Comparison of ENCODE assay signal across 8 mouse cellular contexts in genomic region chr13:104109816-104110521, GRCm38 (mm10). TPM values are rescaled to one million over a fixed set of nuclear protein-coding genes. Genes with fewer than 3 reads are reported as not detected.
DNase-seq lines count a peak whose midpoint lies in the region; ATAC-seq lines count a peak whose summit lies in the region.

No protein-coding gene starts in this region.

- DNase-seq in cerebellum, adult 11 months = peak; percentile 64
- DNase-seq in forelimb bud, embryonic 11.5 days (ENCODE audit: low read depth, low spot score) = peak; percentile 33
- DNase-seq in intestine, embryonic 14.5 days (ENCODE audit: low spot score) = no peak
- DNase-seq in left cerebral cortex, postnatal 10 days (ENCODE audit: extremely low spot score in 1 of 2, low spot score in 2 of 2) = peak; percentile 50 to 70
- peak; percentile 54 for DNase-seq in mesoderm, embryonic 11.5 days (ENCODE audit: low read depth, low spot score)

- H3K27ac ChIP-seq in intestine, embryonic 14.5 days (ENCODE audit: low read depth) = 0 out of 2 replicates have a peak overlapping the region, but pooled peaks have one; percentile 6
- H3K27ac ChIP-seq in stomach, embryonic 15.5 days = peak overlapping the region; percentile 57; the same call in 1 of the 2 replicates

- intact Hi-C loops in left cerebral cortex, postnatal 10 days (cut with DNase I) = no loop called here

- no peak; the same call in 1 of the 2 replicates for ATAC-seq in megakaryocyte, adult 5-6 weeks (ENCODE audit: poor library complexity, severe bottlenecking)
- peak; percentile 73 for ATAC-seq in intestine, embryonic 14.5 days (replicated peaks; ENCODE audit: low FRiP score, low TSS enrichment, low read depth)
- peak; percentile 45 for ATAC-seq in stomach, embryonic 15.5 days (ENCODE audit: insufficient read depth, low FRiP score, low read depth)

- no peaks in the 10 kb centered on the region for H3K9me3 ChIP-seq in megakaryocyte, embryonic 14.5 days
- H3K9me3 ChIP-seq in intestine, embryonic 14.5 days (ENCODE audit: control insufficient read depth, low read length) = no peaks in the 10 kb centered on the region
- no peaks in the 10 kb centered on the region for H3K9me3 ChIP-seq in stomach, embryonic 15.5 days

- H3K4me2 ChIP-seq in intestine, embryonic 14.5 days (ENCODE audit: low read length) = peak overlapping the region; percentile 60
- peak overlapping the region; percentile 97 for H3K4me2 ChIP-seq in stomach, embryonic 15.5 days

- H3K4me1 ChIP-seq in megakaryocyte, embryonic 14.5 days = peaks cover 11% of the 10 kb centered on the region
- H3K4me1 ChIP-seq in intestine, embryonic 14.5 days (replicated peaks; ENCODE audit: control insufficient read depth, insufficient read depth, low read length) = no peaks in the 10 kb centered on the region
- no peaks in the 10 kb centered on the region for H3K4me1 ChIP-seq in stomach, embryonic 15.5 days

- peak overlapping the region; percentile 56 for H3K9ac ChIP-seq in intestine, embryonic 14.5 days (ENCODE audit: low read length)
- H3K9ac ChIP-seq in stomach, embryonic 15.5 days = peak overlapping the region; percentile 48; the same call in 1 of the 2 replicates

- H3K36me3 ChIP-seq in megakaryocyte, embryonic 14.5 days (replicated peaks; ENCODE audit: low read length) = peaks cover 25% of the 10 kb centered on the region
- peaks cover 2% of the 10 kb centered on the region; the same call in 1 of the 2 replicates for H3K36me3 ChIP-seq in intestine, embryonic 14.5 days (ENCODE audit: control insufficient read depth, insufficient read depth, low read length)
- H3K36me3 ChIP-seq in stomach, embryonic 15.5 days = no peaks in the 10 kb centered on the region

- WGBS in intestine, embryonic 14.5 days = under 1% methylated on average over 36 of the region's 38 CpGs
- 1% methylated on average over 38 of the region's 38 CpGs for WGBS in stomach, embryonic 15.5 days

- H3K27me3 ChIP-seq in megakaryocyte, embryonic 14.5 days (replicated peaks) = peaks cover 15% of the 10 kb centered on the region
- H3K27me3 ChIP-seq in intestine, embryonic 14.5 days (replicated peaks; ENCODE audit: control insufficient read depth, insufficient read depth, low read length) = no peaks in the 10 kb centered on the region
- H3K27me3 ChIP-seq in stomach, embryonic 15.5 days (replicated peaks) = no peaks in the 10 kb centered on the region

- H3K4me3 ChIP-seq in megakaryocyte, embryonic 14.5 days (replicated peaks) = peak overlapping the region; percentile 96
- H3K4me3 ChIP-seq in intestine, embryonic 14.5 days (ENCODE audit: low read depth, low read length) = peak overlapping the region; percentile 70
- H3K4me3 ChIP-seq in stomach, embryonic 15.5 days (replicated peaks) = peak overlapping the region; percentile 86

RNA-seq across cellular contexts. Expression of gene Sgtb, which starts 0.4 kb away (rescaled TPM):
- 0.44 TPM in 1 of 2 replicates, not detected in the other for polyA plus RNA-seq in megakaryocyte, embryonic 14.5 days (2012; ENCODE audit: insufficient read depth, low replicate concordance)
- 0.11 and 0.14 TPM in 2 replicates for total RNA-seq in megakaryocyte, adult 5-6 weeks (2015)
- total RNA-seq in megakaryocyte, adult 5-6 weeks (2017) = 0.40 and 0.65 TPM in 2 replicates
- polyA plus RNA-seq in intestine, embryonic 14.5 days (2014; fragmentation: Nextera tagmentation; extraction: Ambion mirVana) = 5.0 and 5.7 TPM in 2 replicates
- total RNA-seq in left cerebral cortex, postnatal 10 days (2021) = 10 to 100 TPM; 70.6 to 71.7 TPM
- polyA plus RNA-seq in stomach, embryonic 15.5 days (2015; fragmentation: Nextera tagmentation; extraction: Ambion mirVana) = 5.8 and 6.0 TPM in 2 replicates

RNA-seq across cellular contexts. Expression of gene Nln, which starts 0.6 kb away (rescaled TPM):
- polyA plus RNA-seq in megakaryocyte, embryonic 14.5 days (2012; ENCODE audit: insufficient read depth, low replicate concordance) = 3.5 and 11.1 TPM in 2 replicates
- 26.6 and 31.6 TPM in 2 replicates for total RNA-seq in megakaryocyte, adult 5-6 weeks (2015)
- total RNA-seq in megakaryocyte, adult 5-6 weeks (2017) = 27.7 and 37.3 TPM in 2 replicates
- 24.7 and 27.1 TPM in 2 replicates for polyA plus RNA-seq in intestine, embryonic 14.5 days (2014; fragmentation: Nextera tagmentation; extraction: Ambion mirVana)
- 10 to 100 TPM; 43.7 to 46.3 TPM for total RNA-seq in left cerebral cortex, postnatal 10 days (2021)
- 19.2 and 20.5 TPM in 2 replicates for polyA plus RNA-seq in stomach, embryonic 15.5 days (2015; fragmentation: Nextera tagmentation; extraction: Ambion mirVana)
